Mouse (Mus musculus) left cerebral cortex, adult 2 months (tissue): ENCODE results near the gene Lef1. TPM values are rescaled to one million over a fixed set of nuclear protein-coding genes. Genes with fewer than 3 reads are reported as not detected.

Experiments
- DNase-seq, 2 experiments: peaks; one replicate each; pipeline ENCODE4 v3.0.0; 2021 to 2022; ENCODE audit warnings: low spot score in 2 of 2, mixed read lengths in 1 of 2; ENCODE audit errors: extremely low spot score in 1 of 2
- H3K27ac ChIP-seq: fragments of 200-600 bp; 2 replicates; pipeline ENCODE4 v1.8.1; 2022
- H3K4me3 ChIP-seq: fragments of 200-600 bp; 2 replicates; pipeline ENCODE4 v1.8.1; 2022
- CTCF ChIP-seq: fragments of 200-600 bp; IDR thresholded peaks from 2 replicates; pipeline ENCODE4 v1.8.1; 2022; ENCODE audit warnings: antibody characterized with exemption, mild to moderate bottlenecking, moderate library complexity
- intact Hi-C: fragments of 180-260 bp; cut with DNase I; formaldehyde crosslinking; loops from one replicate; pipeline ENCODE4 v1.15.1; 2025
- total RNA-seq, 2 experiments: library from RNA; stranded (reverse); gene quantifications; 2 replicates each; pipeline ENCODE4 v1.2.3; 2021

Lef1 gene
- total RNA-seq, 2 experiments from 2014 or later: 5.5 to 7.9 TPM

GRCm38 (mm10) chr3:131154576-131154975 is 44.3 kb downstream of the Lef1 start:
- no peak overlapping the region for H3K27ac ChIP-seq
- intact Hi-C loops: no loop called here
- no peak for TF ChIP-seq CTCF
- DNase-seq: no peak
- no peak overlapping the region for H3K4me3 ChIP-seq

- TF ChIP-seq CTCF: no peak
- H3K27ac ChIP-seq: no peak overlapping the region
- DNase-seq: no peak
- intact Hi-C loops: no loop called here
- no peak overlapping the region for H3K4me3 ChIP-seq
Measured at GRCm38 (mm10) chr3:131155066-131155465, 44.8 kb downstream of the Lef1 start.

GRCm38 (mm10) chr3:131155657-131156056 is 45.4 kb downstream of the Lef1 start:
- H3K27ac ChIP-seq: no peak overlapping the region
- no peak for TF ChIP-seq CTCF

GRCm38 (mm10) chr3:131156377-131156776 is 46.1 kb downstream of the Lef1 start:
- TF ChIP-seq CTCF: no peak
- intact Hi-C loops: no loop called here

More at GRCm38 (mm10) chr3:131155657-131156056, 45.4 kb downstream of the Lef1 start:
- intact Hi-C loops: no loop called here
- no peak overlapping the region for H3K4me3 ChIP-seq
- no peak for DNase-seq

GRCm38 (mm10) chr3:131157471-131157870 is 47.2 kb downstream of the Lef1 start:
- intact Hi-C loops: no loop called here
- no peak overlapping the region for H3K4me3 ChIP-seq
- DNase-seq: no peak
- no peak for TF ChIP-seq CTCF
- no peak overlapping the region for H3K27ac ChIP-seq

More at GRCm38 (mm10) chr3:131156377-131156776, 46.1 kb downstream of the Lef1 start:
- no peak for DNase-seq
- no peak overlapping the region for H3K4me3 ChIP-seq
- no peak overlapping the region for H3K27ac ChIP-seq

GRCm38 (mm10) chr3:131159204-131159760 is 49.0 kb downstream of the Lef1 start:
- intact Hi-C loops: no loop called here
- no peak for DNase-seq
- no peak overlapping the region for H3K4me3 ChIP-seq
- no peak overlapping the region for H3K27ac ChIP-seq
- TF ChIP-seq CTCF: no peak

- no peak overlapping the region for H3K27ac ChIP-seq
- DNase-seq: no peak
- intact Hi-C loops: no loop called here
- H3K4me3 ChIP-seq: no peak overlapping the region
- TF ChIP-seq CTCF: no peak
Measured at GRCm38 (mm10) chr3:131159881-131160615, 49.8 kb downstream of the Lef1 start.

GRCm38 (mm10) chr3:131160921-131161320 is 50.6 kb downstream of the Lef1 start:
- intact Hi-C loops: no loop called here
- Histone ChIP-seq H3K4me3 (no peak overlapping the region), H3K27ac (no peak overlapping the region)
- no peak for TF ChIP-seq CTCF
- no peak for DNase-seq

- no peak overlapping the region for H3K4me3 ChIP-seq
Measured at GRCm38 (mm10) chr3:131167731-131168130, 57.5 kb downstream of the Lef1 start.

GRCm38 (mm10) chr3:131169161-131169560 is 58.9 kb downstream of the Lef1 start:
- Histone ChIP-seq H3K27ac (no peak overlapping the region), H3K4me3 (no peak overlapping the region)
- no peak for TF ChIP-seq CTCF
- no peak for DNase-seq
- intact Hi-C loops: no loop called here

More at GRCm38 (mm10) chr3:131167731-131168130, 57.5 kb downstream of the Lef1 start:
- intact Hi-C loops: no loop called here
- no peak for TF ChIP-seq CTCF
- no peak for DNase-seq
- no peak overlapping the region for H3K27ac ChIP-seq

GRCm38 (mm10) chr3:131170099-131170643 is 59.9 kb downstream of the Lef1 start:
- Histone ChIP-seq H3K4me3 (no peak overlapping the region), H3K27ac (no peak overlapping the region)
- no peak; the same call in 1 of the 2 replicates for TF ChIP-seq CTCF
- no peak for DNase-seq
- intact Hi-C loops: no loop called here

- DNase-seq: no peak
- intact Hi-C loops: no loop called here
- no peak for TF ChIP-seq CTCF
- no peak overlapping the region for H3K27ac ChIP-seq
- no peak overlapping the region for H3K4me3 ChIP-seq
Measured at GRCm38 (mm10) chr3:131171292-131171960, 61.2 kb downstream of the Lef1 start.
